Mouse (Mus musculus): ENCODE measurements around the gene Kdf1.

DNA sequence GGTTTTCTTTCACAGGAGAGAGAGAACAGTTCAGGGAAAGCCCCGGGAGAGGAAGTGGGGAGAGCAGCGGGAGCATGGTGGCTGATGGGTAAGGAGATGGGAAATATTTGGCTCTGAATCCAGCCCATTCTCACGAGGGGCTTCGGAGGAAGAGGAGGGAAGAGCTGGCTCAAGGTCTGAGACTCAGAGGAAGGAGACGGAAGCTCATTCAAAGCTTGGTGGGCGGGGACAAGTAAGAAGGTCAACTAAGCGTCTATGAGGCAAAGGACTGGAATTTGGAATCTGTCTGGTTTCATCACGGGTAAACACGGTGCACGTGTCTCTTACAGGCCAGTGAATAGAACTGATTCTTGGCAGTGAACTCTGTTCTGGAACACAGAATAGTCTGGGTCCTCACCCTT, 51.3 kb downstream of the Kdf1 start:
- TF ChIP-seq CTCF (IDR thresholded peaks at IDR 0.05; ENCODE audit: borderline replicate concordance, control insufficient read depth, extremely low read depth, insufficient read depth, low read length, poor library complexity) = no peak
- TF ChIP-seq POLR2A (IDR thresholded peaks at IDR 0.05; ENCODE audit: control insufficient read depth, extremely low read depth, insufficient read depth, low read length, poor library complexity) = no peak
